Mouse (Mus musculus) hindbrain, embryonic 14.5 days (tissue): ENCODE data around the gene Nedd9. TPM values are rescaled to one million over a fixed set of nuclear protein-coding genes. Genes with fewer than 3 reads are reported as not detected.

ENCODE experiments used
- ATAC-seq: fragments of 200-750 bp; cut with Nextera tagmentation; 2 replicates; pipeline ENCODE4 v1.8.0; 2017; ENCODE audit warnings: moderate number of reproducible peaks, mild to moderate bottlenecking, moderate TSS enrichment, moderate library complexity; ENCODE audit not compliant: low FRiP score
- DNase-seq: peaks from one replicate; pipeline ENCODE4 v3.0.0-alpha.2; 2015; ENCODE audit warnings: low spot score
- H3K27ac ChIP-seq: fragments of 300-500 bp; sonication (generic); 2 replicates; pipeline ENCODE4 v1.5.1; 2014; ENCODE audit warnings: mild to moderate bottlenecking, moderate library complexity
- H3K27me3 ChIP-seq: fragments of 300-500 bp; sonication (generic); 2 replicates; pipeline ENCODE4 v1.6.1; 2014; ENCODE audit warnings: mild to moderate bottlenecking, low read length, mixed read lengths; ENCODE audit not compliant: control insufficient read depth, insufficient read depth
- H3K36me3 ChIP-seq: fragments of 300-500 bp; sonication (generic); replicated peaks from 2 replicates; pipeline ENCODE4 v1.6.1; 2014; ENCODE audit not compliant: control insufficient read depth, insufficient read depth
- H3K4me1 ChIP-seq: fragments of 300-500 bp; sonication (generic); replicated peaks from 2 replicates; pipeline ENCODE4 v1.6.1; 2014; ENCODE audit warnings: antibody characterized with exemption, low read length, mixed read lengths; ENCODE audit not compliant: control insufficient read depth, insufficient read depth
- H3K4me2 ChIP-seq: fragments of 300-500 bp; sonication (generic); replicated peaks from 2 replicates; pipeline ENCODE4 v1.6.1; 2014; ENCODE audit warnings: mild to moderate bottlenecking, moderate library complexity
- H3K4me3 ChIP-seq: fragments of 300-500 bp; sonication (generic); replicated peaks from 2 replicates; pipeline ENCODE4 v1.5.1; 2014; ENCODE audit warnings: mild to moderate bottlenecking, low read length
- H3K9ac ChIP-seq: fragments of 300-500 bp; sonication (generic); 2 replicates; pipeline ENCODE4 v1.6.1; 2014
- H3K9me3 ChIP-seq: fragments of 300-500 bp; sonication (generic); 2 replicates; pipeline ENCODE4 v1.6.1; 2016; ENCODE audit warnings: low read length; ENCODE audit not compliant: control insufficient read depth
- WGBS: fragments of 180-500 bp; shearing (Covaris S2); extraction: QIAGEN DNeasy Blood & Tissue Kit; methylation state at CpG from one replicate; pipeline ENCODE4 v1.1.7; 2014; 5-methylcytosine and 5-hydroxymethylcytosine counted together
- polyA plus RNA-seq: library from polyadenylated mRNA; unstranded; fragments of >200 nt; fragmentation: Nextera tagmentation; extraction: Ambion mirVana; gene quantifications from 2 replicates; pipeline ENCODE4 v1.2.1, GENCODE M21; 2014

Gene Nedd9
- polyA plus RNA-seq = 15.2 and 16.0 TPM in 2 replicates

DNA sequence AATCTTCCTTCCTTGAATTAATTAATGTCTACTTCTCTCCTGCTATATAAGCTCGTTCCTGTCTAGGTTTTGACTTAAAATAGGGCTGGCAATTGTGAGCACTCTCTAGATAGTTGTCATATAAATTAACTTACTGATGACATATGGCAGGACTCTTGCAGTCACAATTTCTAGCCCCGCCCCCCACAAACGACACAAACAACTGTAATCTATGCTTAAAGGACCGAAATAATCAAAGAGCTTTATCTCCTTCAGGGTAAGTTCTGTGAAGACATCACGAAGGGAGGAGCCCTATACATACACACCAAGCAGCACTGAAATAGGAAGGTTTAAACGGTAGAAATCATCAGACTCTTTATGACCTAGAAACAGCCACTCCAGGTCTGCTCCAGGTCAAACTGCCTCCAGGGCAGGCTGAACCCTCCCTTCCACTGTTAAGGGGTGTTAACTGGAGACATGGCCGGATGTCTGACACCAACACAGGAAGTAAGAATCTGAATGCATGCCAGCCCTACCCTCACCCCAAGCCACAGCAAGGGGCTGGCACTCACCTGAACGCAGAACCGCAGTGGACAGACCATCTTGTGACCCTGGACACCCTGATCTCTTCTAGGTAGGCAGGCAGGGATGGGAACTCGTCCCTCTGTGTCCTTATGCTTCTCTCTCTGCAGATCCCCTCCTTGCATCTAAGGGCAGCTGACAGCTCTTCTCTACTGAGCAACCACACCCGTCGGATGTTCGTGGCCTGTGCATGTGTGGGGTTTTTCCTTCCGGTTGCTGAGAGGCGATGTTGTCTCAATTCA, at the start of gene Nedd9:
TSS of gene Nedd9 (minus strand) at position 757 of the 803 bp plus-strand sequence.
- no peak within 1 kb of the TSS for H3K4me3 ChIP-seq
- H3K4me1 ChIP-seq = no peaks in the 10 kb centered on the region
- H3K9ac ChIP-seq = no peak within 1 kb of the TSS
- no peaks in the 10 kb centered on the region for H3K9me3 ChIP-seq
- no peak within 1 kb of the TSS for H3K27ac ChIP-seq
- no peak for DNase-seq
- WGBS = 82% methylated on average over 15 of the region's 15 CpGs
- ATAC-seq = no peak
- H3K4me2 ChIP-seq = no peak within 1 kb of the TSS
- no peaks in the 10 kb centered on the region for H3K36me3 ChIP-seq
- H3K27me3 ChIP-seq = no peaks in the 10 kb centered on the region

DNA sequence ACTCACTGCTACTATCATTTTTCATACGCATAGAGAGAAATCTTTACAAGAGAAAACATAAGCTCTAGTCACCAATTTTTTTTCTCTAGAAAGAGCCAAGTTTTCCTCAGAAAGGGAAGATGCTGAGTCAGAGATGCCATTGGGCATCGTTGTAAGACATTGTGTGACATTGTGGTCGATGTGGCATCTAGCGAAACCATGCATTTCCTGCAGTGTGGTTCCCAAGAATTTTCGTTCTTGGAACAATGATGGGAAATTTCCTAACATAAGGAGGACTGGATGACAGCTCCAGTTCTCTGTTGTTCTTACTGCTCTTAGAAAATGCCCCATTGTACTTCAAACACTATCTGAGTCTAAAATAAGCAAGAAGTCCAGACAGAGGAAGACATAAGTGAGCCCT, 45.5 kb upstream of the Nedd9 start:
- H3K27me3 ChIP-seq = no peaks in the 10 kb centered on the region
- no peak overlapping the region for H3K9ac ChIP-seq
- H3K27ac ChIP-seq = no peak overlapping the region
- H3K36me3 ChIP-seq = no peaks in the 10 kb centered on the region
- no peaks in the 10 kb centered on the region for H3K4me1 ChIP-seq
- H3K9me3 ChIP-seq = no peaks in the 10 kb centered on the region
- no peak overlapping the region for H3K4me2 ChIP-seq
- H3K4me3 ChIP-seq = no peak overlapping the region
- 88% methylated on average over 5 of the region's 5 CpGs for WGBS
- ATAC-seq (no peak), DNase-seq (no peak)

DNA sequence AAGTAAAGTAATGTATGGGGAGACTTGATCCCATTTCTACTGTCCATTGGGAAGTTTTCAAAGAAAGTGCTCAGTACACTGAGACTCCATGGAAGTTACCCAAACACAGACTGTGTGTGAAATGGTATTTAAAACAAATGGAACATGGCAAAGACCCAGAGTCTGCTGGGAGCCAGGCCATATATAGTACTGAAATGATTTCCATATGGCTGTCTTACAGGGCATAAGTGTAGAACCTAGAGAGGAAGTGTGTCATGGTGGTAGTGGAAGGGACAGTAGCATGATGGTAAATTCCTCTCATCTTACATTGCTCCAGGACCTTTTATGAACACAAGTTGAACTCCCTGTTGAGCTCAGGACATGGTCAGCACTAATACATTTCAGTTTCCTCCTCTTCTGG, 43.2 kb upstream of the Nedd9 start:
- no peak overlapping the region for H3K4me2 ChIP-seq
- no peaks in the 10 kb centered on the region for H3K27me3 ChIP-seq
- H3K36me3 ChIP-seq = no peaks in the 10 kb centered on the region
- H3K9ac ChIP-seq = no peak overlapping the region
- H3K4me3 ChIP-seq = no peak overlapping the region
- ATAC-seq (no peak), DNase-seq (no peak)
- H3K9me3 ChIP-seq = no peaks in the 10 kb centered on the region
- no peaks in the 10 kb centered on the region for H3K4me1 ChIP-seq
- H3K27ac ChIP-seq = no peak overlapping the region

DNA sequence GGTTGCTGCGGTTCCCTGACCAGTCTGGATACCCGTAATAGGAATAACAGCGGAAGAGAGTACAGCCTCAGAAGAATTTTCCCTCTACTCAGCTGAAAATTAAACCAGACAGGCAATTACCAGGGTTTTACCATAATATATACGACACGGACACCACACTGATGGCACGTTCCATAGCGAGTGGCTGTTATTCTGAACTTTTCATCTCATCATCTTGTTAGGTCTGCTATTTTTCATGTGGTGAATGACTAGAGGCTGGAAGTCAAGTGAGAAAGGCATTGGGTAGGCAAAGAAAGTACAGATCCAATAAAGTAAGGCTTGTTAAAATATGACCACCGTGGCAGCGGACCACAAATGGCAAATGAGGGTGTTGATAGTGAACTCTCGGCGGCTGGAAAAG, 37.0 kb upstream of the Nedd9 start:
- no peak for DNase-seq
- Histone ChIP-seq H3K4me3 (no peak overlapping the region), H3K9me3 (no peaks in the 10 kb centered on the region), H3K36me3 (no peaks in the 10 kb centered on the region), H3K9ac (no peak overlapping the region), H3K27me3 (no peaks in the 10 kb centered on the region), H3K4me2 (no peak overlapping the region), H3K4me1 (no peaks in the 10 kb centered on the region), H3K27ac (no peak overlapping the region)
- no peak for ATAC-seq
- 94% methylated on average over 11 of the region's 11 CpGs for WGBS

DNA sequence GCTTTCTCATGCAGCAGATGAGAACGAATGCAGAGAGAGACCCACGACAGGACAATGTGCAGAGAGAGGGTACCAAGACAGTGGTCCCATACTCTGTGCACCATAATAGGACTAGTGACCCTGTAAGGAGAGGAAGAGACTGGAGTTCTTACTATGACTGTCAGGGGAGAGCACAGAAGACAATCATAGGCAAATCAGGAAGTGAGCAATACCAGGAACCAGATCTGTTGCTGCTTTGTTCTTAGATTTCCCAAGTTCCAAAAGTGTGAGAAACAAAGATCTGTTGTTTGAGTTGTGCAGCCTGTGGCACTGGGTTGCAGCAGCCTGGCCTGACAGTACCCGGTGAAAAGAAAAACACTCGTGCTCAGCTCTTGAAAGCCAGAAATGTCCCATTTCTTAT, 34.1 kb upstream of the Nedd9 start:
- no peaks in the 10 kb centered on the region for H3K36me3 ChIP-seq
- no peak overlapping the region for H3K27ac ChIP-seq
- H3K4me2 ChIP-seq = no peak overlapping the region
- ATAC-seq (no peak), DNase-seq (no peak)
- H3K4me1 ChIP-seq = no peaks in the 10 kb centered on the region
- WGBS = 88% methylated on average over 4 of the region's 4 CpGs
- no peaks in the 10 kb centered on the region for H3K9me3 ChIP-seq
- H3K27me3 ChIP-seq = no peaks in the 10 kb centered on the region
- H3K4me3 ChIP-seq = no peak overlapping the region
- no peak overlapping the region for H3K9ac ChIP-seq

DNA sequence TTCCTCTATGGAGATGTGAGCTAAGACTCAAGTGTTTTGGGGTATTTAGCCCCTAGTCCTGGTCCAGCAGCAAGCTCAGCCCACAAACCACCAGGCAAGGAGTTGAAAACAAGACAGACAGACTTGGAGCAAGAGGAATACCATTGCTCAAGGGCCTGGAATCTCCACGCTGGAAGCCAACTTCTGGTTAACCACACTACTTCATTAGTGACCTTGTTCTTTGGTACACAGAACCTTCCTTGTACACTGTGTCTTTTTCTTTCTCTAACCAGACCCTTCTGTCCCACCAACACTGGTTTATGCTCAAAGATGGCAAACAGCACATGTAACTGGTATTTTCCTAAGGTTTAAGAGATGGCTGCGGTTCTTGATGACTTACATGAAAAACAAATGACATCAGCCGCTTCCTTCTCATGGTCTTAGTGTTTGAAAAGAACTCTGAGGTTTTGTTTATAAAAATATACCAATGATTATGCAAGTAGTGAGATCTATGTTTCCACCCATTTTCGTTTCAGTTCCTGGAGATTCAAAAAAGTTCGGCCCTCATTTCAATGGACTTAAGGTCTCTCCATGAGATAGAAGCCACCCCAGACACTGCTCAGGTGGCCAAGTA, 33.5 kb upstream of the Nedd9 start:
- no peaks in the 10 kb centered on the region for H3K36me3 ChIP-seq

DNA sequence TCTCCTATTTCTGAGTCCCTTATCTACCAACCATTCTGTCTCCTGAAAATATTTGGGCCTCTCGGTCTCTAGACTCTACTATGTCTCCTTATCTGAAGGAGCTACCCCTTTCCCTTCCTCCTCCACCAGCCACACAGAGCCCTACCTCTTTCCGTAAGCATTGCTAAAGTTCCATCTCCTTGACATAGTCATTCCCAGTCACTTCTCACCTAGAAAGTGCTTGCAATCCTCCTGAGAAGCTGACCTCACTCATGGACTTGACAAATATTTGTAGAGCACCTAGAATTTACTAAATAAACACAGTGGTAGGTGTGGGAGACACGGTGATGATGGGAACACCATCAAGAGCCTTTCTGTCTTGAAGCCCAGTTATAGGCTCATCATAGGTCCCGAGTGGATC, 32.6 kb upstream of the Nedd9 start:
- no peak overlapping the region for H3K4me2 ChIP-seq
- H3K4me1 ChIP-seq = no peaks in the 10 kb centered on the region; the same call in 1 of the 2 replicates
- H3K4me3 ChIP-seq = no peak overlapping the region
- 91% methylated on average over 4 of the region's 4 CpGs for WGBS
- ATAC-seq (no peak), DNase-seq (no peak)
- H3K9me3 ChIP-seq = no peaks in the 10 kb centered on the region
- H3K27me3 ChIP-seq = no peaks in the 10 kb centered on the region
- H3K36me3 ChIP-seq = no peaks in the 10 kb centered on the region
- no peak overlapping the region for H3K9ac ChIP-seq
- no peak overlapping the region for H3K27ac ChIP-seq

More for the DNA sequence above, 33.5 kb upstream of the Nedd9 start:
- H3K4me1 ChIP-seq = no peaks in the 10 kb centered on the region
- no peaks in the 10 kb centered on the region for H3K9me3 ChIP-seq
- no peak for DNase-seq
- H3K27ac ChIP-seq = no peak overlapping the region
- no peak overlapping the region for H3K4me2 ChIP-seq
- no peak overlapping the region for H3K9ac ChIP-seq
- WGBS = 93% methylated on average over 5 of the region's 5 CpGs
- H3K4me3 ChIP-seq = no peak overlapping the region
- no peak for ATAC-seq
- no peaks in the 10 kb centered on the region for H3K27me3 ChIP-seq

DNA sequence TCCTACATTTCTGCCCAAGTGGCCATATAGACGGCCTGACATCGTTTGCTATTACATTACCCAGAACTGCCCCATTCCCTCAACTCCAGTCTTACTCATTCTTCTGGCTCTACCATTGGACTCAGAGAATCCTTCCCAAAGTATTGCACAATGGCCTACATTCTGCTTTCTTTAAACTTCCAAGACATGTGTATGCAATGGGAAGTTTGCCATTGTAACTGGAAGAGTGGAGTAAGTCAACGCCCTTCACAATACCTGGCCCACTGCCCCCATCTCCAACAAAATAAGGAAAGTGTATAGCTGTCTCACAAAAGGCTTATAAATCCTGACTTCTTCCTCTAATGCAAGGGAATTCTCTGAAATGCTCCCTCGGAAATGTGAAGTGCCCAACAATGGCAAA, 30.0 kb upstream of the Nedd9 start:
- Histone ChIP-seq H3K27ac (no peak overlapping the region), H3K9ac (no peak overlapping the region), H3K27me3 (no peaks in the 10 kb centered on the region), H3K4me3 (no peak overlapping the region), H3K4me1 (no peaks in the 10 kb centered on the region; the same call in 1 of the 2 replicates), H3K4me2 (no peak overlapping the region), H3K36me3 (no peaks in the 10 kb centered on the region), H3K9me3 (no peaks in the 10 kb centered on the region)
- ATAC-seq = no peak
- no peak for DNase-seq
- WGBS = 90% methylated on average over 4 of the region's 4 CpGs

DNA sequence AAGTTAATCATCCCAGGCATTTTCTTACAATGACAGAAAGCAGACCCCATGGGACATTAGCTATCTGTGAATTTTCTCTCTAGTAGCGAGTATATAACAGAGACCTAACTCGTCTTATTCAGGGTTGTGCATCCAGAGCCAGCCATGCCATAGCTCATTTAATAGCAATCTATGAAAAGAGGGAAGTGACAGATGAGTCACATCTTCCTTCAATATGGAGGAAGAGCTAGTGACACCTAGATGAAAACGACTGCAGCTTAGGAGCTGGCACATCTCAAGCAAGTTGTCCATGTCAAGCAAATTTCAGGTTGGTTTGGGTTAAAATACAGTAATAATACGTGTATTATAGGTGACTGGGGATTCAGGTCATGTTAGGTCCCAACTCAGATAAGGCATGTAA, 28.6 kb upstream of the Nedd9 start:
- H3K4me3 ChIP-seq = no peak overlapping the region
- no peaks in the 10 kb centered on the region for H3K27me3 ChIP-seq
- H3K9me3 ChIP-seq = no peaks in the 10 kb centered on the region
- ATAC-seq (no peak), DNase-seq (no peak)
- no peaks in the 10 kb centered on the region; the same call in 1 of the 2 replicates for H3K4me1 ChIP-seq
- no peaks in the 10 kb centered on the region for H3K36me3 ChIP-seq
- H3K27ac ChIP-seq = no peak overlapping the region
- H3K9ac ChIP-seq = no peak overlapping the region
- H3K4me2 ChIP-seq = no peak overlapping the region
- 75% methylated on average over 4 of the region's 4 CpGs for WGBS
